Mouse (Mus musculus) liver, adult 2 months (tissue): ENCODE results near the gene Myl6. TPM values are rescaled to one million over a fixed set of nuclear protein-coding genes. Genes with fewer than 3 reads are reported as not detected.

Experiments
- DNase-seq: peaks from one replicate; pipeline ENCODE4 v3.0.0-alpha.2; 2011; ENCODE audit warnings: low read depth, low spot score; ENCODE audit errors: extremely low read depth
- H3K27ac ChIP-seq: fragments of 200-500 bp; replicated peaks from 2 replicates; pipeline ENCODE4 v1.5.1; 2012; ENCODE audit warnings: low read depth, mild to moderate bottlenecking, control low read depth, inconsistent platforms, low read length; ENCODE audit not compliant: insufficient read depth
- H3K27me3 ChIP-seq: fragments of 200-500 bp; 2 replicates; pipeline ENCODE4 v1.6.1; 2012; ENCODE audit warnings: mild to moderate bottlenecking, moderate library complexity, low read length, inconsistent platforms; ENCODE audit not compliant: control insufficient read depth, insufficient read depth
- H3K36me3 ChIP-seq: fragments of 200-500 bp; 2 replicates; pipeline ENCODE4 v1.6.1; 2012; ENCODE audit warnings: low read length, inconsistent platforms; ENCODE audit not compliant: control insufficient read depth, insufficient read depth
- H3K4me1 ChIP-seq: fragments of 200-500 bp; 2 replicates; pipeline ENCODE4 v1.6.1; 2011; ENCODE audit warnings: low read length; ENCODE audit not compliant: control insufficient read depth, insufficient read depth
- H3K4me3 ChIP-seq: fragments of 200-500 bp; 2 replicates; pipeline ENCODE4 v1.5.1; 2011; ENCODE audit warnings: low read depth, mild to moderate bottlenecking, control low read depth, low read length, moderate library complexity; ENCODE audit not compliant: insufficient read depth
- H3K79me2 ChIP-seq: fragments of 200-500 bp; 2 replicates; pipeline ENCODE4 v1.6.1; 2012; ENCODE audit warnings: inconsistent platforms, mild to moderate bottlenecking, low read length, moderate library complexity; ENCODE audit not compliant: control insufficient read depth, insufficient read depth
- H3K9ac ChIP-seq: fragments of 200-500 bp; 2 replicates; pipeline ENCODE4 v1.6.1; 2012; ENCODE audit warnings: low read depth, mild to moderate bottlenecking, control low read depth, inconsistent platforms, low read length
- CTCF ChIP-seq: fragments of 200-500 bp; IDR thresholded peaks from 2 replicates; pipeline ENCODE4 v1.5.1; 2011; ENCODE audit warnings: low read depth, low read length, control low read depth
- POLR2A ChIP-seq: fragments of 200-500 bp; IDR thresholded peaks from 2 replicates; pipeline ENCODE4 v1.6.1; 2011; ENCODE audit warnings: low read length, control low read depth; ENCODE audit not compliant: insufficient read depth; ENCODE audit errors: extremely low read depth
- WGBS: fragments of 180-500 bp; shearing (Covaris S2); methylation state at CpG from one replicate; pipeline ENCODE4 v1.1.7; 2018; 5-methylcytosine and 5-hydroxymethylcytosine counted together
- polyA plus RNA-seq: library from polyadenylated mRNA; depleted of rRNA; stranded (reverse); fragments of >200 nt; gene quantifications from 2 replicates; pipeline ENCODE4 v1.2.3, GENCODE M21; 2012; rRNA removed
- total RNA-seq: library from RNA; depleted of rRNA; stranded (reverse); fragments of >200 nt; gene quantifications from 2 replicates; pipeline ENCODE4 v1.2.3, GENCODE M21; 2014; rRNA removed

Gene Myl6
- total RNA-seq = 477 and 556 TPM in 2 replicates
- polyA plus RNA-seq = 553 and 575 TPM in 2 replicates

DNA sequence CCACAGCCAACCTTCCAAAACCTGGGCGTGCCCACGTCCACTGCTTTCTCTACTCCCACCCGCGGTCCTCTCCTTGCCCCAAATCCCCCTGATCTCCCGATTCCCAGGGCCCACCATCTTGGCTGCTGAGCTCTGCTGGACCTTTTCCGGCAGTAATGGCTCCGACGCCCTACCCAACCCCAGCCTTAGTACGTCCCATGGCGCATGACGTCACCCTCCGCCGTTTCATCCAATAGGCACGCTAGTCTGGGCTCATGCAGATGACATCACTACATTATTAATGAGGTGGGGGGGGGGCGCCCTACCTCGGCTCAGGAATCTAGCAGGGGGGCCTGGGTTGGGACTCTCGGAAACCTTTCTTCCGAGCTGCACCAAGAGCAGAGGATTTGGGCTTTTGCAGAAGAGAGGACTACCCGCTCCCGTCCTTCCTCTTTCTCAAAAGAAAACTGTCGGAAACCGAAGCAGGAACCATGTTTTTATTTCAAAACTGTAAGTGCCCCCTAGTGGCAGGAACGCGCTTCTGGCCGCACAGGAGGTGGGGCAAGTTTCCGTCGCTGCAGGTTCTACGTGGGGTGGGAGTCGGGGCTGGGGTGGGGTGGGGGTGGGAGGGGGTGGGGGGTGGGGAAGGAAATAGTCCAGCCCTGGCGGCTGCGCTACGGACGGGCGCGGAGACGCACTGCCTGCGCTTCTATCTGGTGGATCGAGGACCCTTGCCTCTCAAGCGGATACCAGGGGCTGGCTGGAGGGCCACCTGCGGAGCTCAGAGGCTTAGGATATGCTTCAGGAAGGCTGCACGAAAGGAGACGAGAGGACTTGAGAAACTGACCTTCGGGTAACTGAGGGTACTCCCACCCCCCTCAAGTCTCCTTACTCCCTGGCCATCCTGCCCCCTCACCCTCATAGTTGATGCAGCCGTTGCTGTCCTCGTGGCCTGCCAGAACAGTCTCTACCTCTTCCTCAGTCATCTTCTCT, at the start of gene Myl6:
Myl6 (minus strand) TSS at position 451 of the 972 bp plus-strand sequence.
- peak within 1 kb of the TSS; percentile 79 for H3K4me3 ChIP-seq
- WGBS = under 1% methylated on average over 43 of the region's 45 CpGs
- TF ChIP-seq POLR2A (peak; percentile 95), CTCF (peak; percentile 76)

DNA sequence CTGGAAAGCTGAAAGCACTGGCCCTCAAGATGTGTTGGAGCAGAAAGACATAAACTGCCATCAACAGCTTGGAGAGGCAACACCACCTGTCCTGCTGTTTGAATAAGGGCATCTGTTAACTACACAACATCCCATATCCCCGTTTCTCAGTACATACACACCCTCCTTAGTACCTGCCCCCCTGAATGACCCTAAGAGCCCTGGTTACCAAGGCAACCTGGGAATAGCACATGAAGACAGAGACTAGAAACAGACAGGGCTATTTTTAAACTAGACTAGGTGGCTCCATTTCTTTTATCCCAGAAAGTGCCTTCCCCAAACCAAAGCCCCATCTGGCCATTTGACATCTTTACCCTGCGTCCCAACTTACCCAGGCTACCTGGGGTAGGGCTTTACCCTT, 49.2 kb upstream of the Myl6 start:
- H3K4me1 ChIP-seq = peaks cover 5% of the 10 kb centered on the region; the same call in 1 of the 2 replicates
- TF ChIP-seq CTCF = no peak
- no peak for TF ChIP-seq POLR2A
- no peak overlapping the region for H3K9ac ChIP-seq
- H3K27me3 ChIP-seq = no peaks in the 10 kb centered on the region
- no peaks in the 10 kb centered on the region; the same call in 1 of the 2 replicates for H3K79me2 ChIP-seq
- DNase-seq = no peak
- H3K4me3 ChIP-seq = no peak overlapping the region
- no peak overlapping the region for H3K27ac ChIP-seq
- 83% methylated on average over 2 of the region's 2 CpGs for WGBS
- peaks cover 24% of the 10 kb centered on the region for H3K36me3 ChIP-seq

More for the DNA sequence above, at the start of gene Myl6:
- peaks cover 19% of the 10 kb centered on the region; the same call in 1 of the 2 replicates for H3K36me3 ChIP-seq
- H3K27me3 ChIP-seq = no peaks in the 10 kb centered on the region
- H3K27ac ChIP-seq = peak within 1 kb of the TSS; percentile 91
- peaks cover 22% of the 10 kb centered on the region for H3K4me1 ChIP-seq
- peaks cover 5% of the 10 kb centered on the region for H3K79me2 ChIP-seq
- peak; percentile 93 for DNase-seq
- peak within 1 kb of the TSS; percentile 87 for H3K9ac ChIP-seq

- Histone ChIP-seq H3K27me3 (no peaks in the 10 kb centered on the region), H3K36me3 (peaks cover 2% of the 10 kb centered on the region), H3K79me2 (no peaks in the 10 kb centered on the region), H3K27ac (no peak overlapping the region), H3K9ac (no peak overlapping the region), H3K4me1 (no peaks in the 10 kb centered on the region), H3K4me3 (no peak overlapping the region)
- DNase-seq = no peak
- 100% methylated on average over 1 of the region's 1 CpGs for WGBS
- TF ChIP-seq CTCF (no peak), POLR2A (no peak)
Measured at GRCm38 (mm10) chr10:128538340-128538870, 44.5 kb upstream of the Myl6 start.

GRCm38 (mm10) chr10:128536266-128536940, 42.5 kb upstream of the Myl6 start:
- Histone ChIP-seq H3K36me3 (no peaks in the 10 kb centered on the region), H3K4me3 (no peak overlapping the region), H3K9ac (no peak overlapping the region), H3K4me1 (no peaks in the 10 kb centered on the region), H3K27me3 (no peaks in the 10 kb centered on the region), H3K27ac (no peak overlapping the region), H3K79me2 (no peaks in the 10 kb centered on the region)
- DNase-seq = peak; percentile 69
- TF ChIP-seq POLR2A (no peak), CTCF (peak; percentile 70)
- 15% methylated on average over 18 of the region's 18 CpGs for WGBS

- Histone ChIP-seq H3K36me3 (no peaks in the 10 kb centered on the region), H3K27ac (no peak overlapping the region), H3K79me2 (no peaks in the 10 kb centered on the region), H3K9ac (no peak overlapping the region), H3K4me3 (no peak overlapping the region), H3K27me3 (no peaks in the 10 kb centered on the region), H3K4me1 (no peaks in the 10 kb centered on the region)
- DNase-seq = no peak
- TF ChIP-seq POLR2A (no peak), CTCF (no peak)
- WGBS = 79% methylated on average over 4 of the region's 4 CpGs
Measured at GRCm38 (mm10) chr10:128535624-128536265, 41.8 kb upstream of the Myl6 start.
